Comparison of ENCODE assay signal across 20 mouse cellular contexts in the genomic region with DNA sequence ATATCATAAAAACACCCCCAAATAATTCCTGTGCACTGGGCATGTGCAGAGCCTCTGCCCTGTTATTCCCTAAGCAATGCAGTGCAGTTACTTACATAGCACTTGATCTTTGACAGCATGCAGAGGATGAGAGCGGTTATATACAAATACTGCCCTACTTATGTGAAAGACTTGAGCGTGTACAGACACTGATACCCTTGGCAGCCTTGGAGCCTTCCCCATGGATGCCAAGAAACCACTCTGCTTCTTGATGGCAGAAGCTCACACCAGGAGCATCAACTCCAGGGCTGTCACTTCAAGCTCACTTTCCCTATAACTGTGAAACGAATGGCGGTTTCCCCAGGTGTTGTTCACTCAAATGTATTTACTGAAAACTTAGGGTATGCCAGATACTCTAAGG.
"Had no signal": no experiment of that assay in that cellular context is flagged by ENCODE, and none has a peak within 500 bp of the region (broad histone marks: within the 10 kb centered on the region; RNA-seq: fewer than 3 reads in every experiment).

No protein-coding gene starts in this region.

- DNase-seq: kidney, postnatal 10 days; kidney, postnatal 36 days; layer of hippocampus, postnatal 36 days; liver, postnatal 0 days; lung, embryonic 14.5 days; retina, postnatal 1 day; right cerebral cortex, postnatal 25 days; thymus, adult 18-20 months; thymus, postnatal 36 days had no signal

- H3K9me3 ChIP-seq: kidney, embryonic 15.5 days; limb, embryonic 12.5 days; limb, embryonic 15.5 days; midbrain, embryonic 12.5 days; midbrain, embryonic 15.5 days; neural tube, embryonic 12.5 days had no signal

- H3K4me2 ChIP-seq: kidney, embryonic 15.5 days; limb, embryonic 12.5 days; limb, embryonic 15.5 days; liver, embryonic 11.5 days; lung, embryonic 14.5 days; midbrain, embryonic 12.5 days; midbrain, embryonic 15.5 days; neural tube, embryonic 12.5 days had no signal

- H3K4me3 ChIP-seq: kidney, embryonic 15.5 days; left cerebral cortex, adult 2 months; limb, embryonic 12.5 days; limb, embryonic 15.5 days; midbrain, embryonic 12.5 days; midbrain, embryonic 15.5 days; neural tube, embryonic 12.5 days had no signal

- H3K4me1 ChIP-seq: midbrain, embryonic 12.5 days; midbrain, embryonic 15.5 days had no signal

- H3K27me3 ChIP-seq: kidney, embryonic 15.5 days; limb, embryonic 12.5 days; limb, embryonic 15.5 days; midbrain, embryonic 12.5 days; midbrain, embryonic 15.5 days; neural tube, embryonic 12.5 days had no signal

- H3K27ac ChIP-seq: kidney, embryonic 15.5 days; left cerebral cortex, adult 2 months; liver, embryonic 14.5 days; macrophage; midbrain, embryonic 12.5 days; midbrain, embryonic 15.5 days; neural tube, embryonic 12.5 days had no signal

- ATAC-seq: liver, postnatal 0 days; lung, postnatal 0 days; midbrain, embryonic 15.5 days had no signal

- H3K36me3 ChIP-seq: kidney, embryonic 15.5 days; limb, embryonic 12.5 days; limb, embryonic 15.5 days; midbrain, embryonic 12.5 days; midbrain, embryonic 15.5 days; neural tube, embryonic 12.5 days had no signal

- H3K9ac ChIP-seq: kidney, embryonic 15.5 days; limb, embryonic 12.5 days; limb, embryonic 15.5 days; liver, embryonic 14.5 days; liver, postnatal 0 days; lung, embryonic 14.5 days; midbrain, embryonic 12.5 days; midbrain, embryonic 15.5 days; neural tube, embryonic 12.5 days had no signal
